Mouse (Mus musculus) kidney, adult 2 months (tissue): ENCODE measurements around the gene Pum2. TPM values are rescaled to one million over a fixed set of nuclear protein-coding genes. Genes with fewer than 3 reads are reported as not detected.
A peak's percentile ranks its signal among the peaks of the same experiment; 100 is the strongest.

Experiments
- DNase-seq: peaks from one replicate; pipeline ENCODE4 v3.0.0; 2021
- H3K27ac ChIP-seq: fragments of 200-500 bp; 2 replicates; pipeline ENCODE4 v1.5.1; 2012; ENCODE audit warnings: low read depth, low read length, control low read depth, inconsistent platforms; ENCODE audit not compliant: insufficient read depth
- H3K27me3 ChIP-seq: fragments of 200-500 bp; replicated peaks from 2 replicates; pipeline ENCODE4 v1.6.1; 2012; ENCODE audit warnings: mild to moderate bottlenecking, moderate library complexity, low read length, inconsistent platforms; ENCODE audit not compliant: control insufficient read depth, insufficient read depth
- H3K36me3 ChIP-seq: fragments of 200-500 bp; 2 replicates; pipeline ENCODE4 v1.6.1; 2012; ENCODE audit warnings: mild to moderate bottlenecking, moderate library complexity, low read length, inconsistent platforms; ENCODE audit not compliant: control insufficient read depth, insufficient read depth
- H3K4me1 ChIP-seq: fragments of 200-500 bp; 2 replicates; pipeline ENCODE4 v1.6.1; 2011; ENCODE audit warnings: low read length; ENCODE audit not compliant: control insufficient read depth, insufficient read depth
- H3K4me3 ChIP-seq: fragments of 200-500 bp; 2 replicates; pipeline ENCODE4 v1.5.1; 2011; ENCODE audit warnings: mild to moderate bottlenecking, low read depth, low read length, control low read depth; ENCODE audit not compliant: insufficient read depth
- CTCF ChIP-seq: fragments of 200-500 bp; conservative IDR thresholded peaks from 2 replicates; pipeline ENCODE4 v1.5.1; 2011; ENCODE audit warnings: low read depth, mild to moderate bottlenecking, control low read depth, low read length, moderate library complexity, mixed read lengths; ENCODE audit not compliant: insufficient read depth, insufficient read length
- POLR2A ChIP-seq: fragments of 200-500 bp; IDR thresholded peaks from one replicate; pipeline ENCODE4 v1.6.1; 2011; ENCODE audit warnings: low read depth, low read length, control low read depth
- WGBS: fragments of 180-500 bp; shearing (Covaris S2); methylation state at CpG from one replicate; pipeline ENCODE4 v1.1.7; 2018; 5-methylcytosine and 5-hydroxymethylcytosine counted together
- polyA plus RNA-seq: library from polyadenylated mRNA; depleted of rRNA; stranded (reverse); fragments of >200 nt; gene quantifications from 2 replicates; pipeline ENCODE4 v1.2.3, GENCODE M21; 2012; rRNA removed

Gene Pum2
- polyA plus RNA-seq, 1 experiment = 42.1 TPM

DNA sequence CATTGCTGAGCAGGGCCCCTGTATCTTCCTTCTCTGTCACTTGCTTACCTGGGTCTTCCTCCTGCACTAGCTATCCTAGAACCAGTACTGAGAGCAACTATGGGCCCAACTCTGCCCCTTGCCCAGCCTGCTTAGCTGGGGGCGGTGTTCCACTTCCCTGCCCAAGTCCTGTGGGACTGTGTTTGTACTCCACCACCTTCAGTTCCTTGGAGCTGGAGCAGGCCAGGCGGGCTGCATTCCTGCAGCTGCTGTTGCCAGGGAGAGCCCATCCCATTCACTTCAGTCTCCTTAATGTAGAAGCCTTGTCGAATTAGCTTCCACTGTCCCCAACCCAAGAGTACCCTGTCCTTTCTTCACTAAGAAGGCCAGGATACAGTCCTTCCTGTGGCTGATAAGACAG lies 114.5 kb downstream of the Pum2 start:
- 71% methylated on average over 3 of the region's 3 CpGs for WGBS
- H3K27ac ChIP-seq = no peak overlapping the region
- no peaks in the 10 kb centered on the region for H3K4me1 ChIP-seq
- DNase-seq = no peak
- no peaks in the 10 kb centered on the region for H3K27me3 ChIP-seq
- H3K36me3 ChIP-seq = no peaks in the 10 kb centered on the region
- no peak overlapping the region for H3K4me3 ChIP-seq
- no peak for TF ChIP-seq CTCF
- TF ChIP-seq POLR2A = no peak

DNA sequence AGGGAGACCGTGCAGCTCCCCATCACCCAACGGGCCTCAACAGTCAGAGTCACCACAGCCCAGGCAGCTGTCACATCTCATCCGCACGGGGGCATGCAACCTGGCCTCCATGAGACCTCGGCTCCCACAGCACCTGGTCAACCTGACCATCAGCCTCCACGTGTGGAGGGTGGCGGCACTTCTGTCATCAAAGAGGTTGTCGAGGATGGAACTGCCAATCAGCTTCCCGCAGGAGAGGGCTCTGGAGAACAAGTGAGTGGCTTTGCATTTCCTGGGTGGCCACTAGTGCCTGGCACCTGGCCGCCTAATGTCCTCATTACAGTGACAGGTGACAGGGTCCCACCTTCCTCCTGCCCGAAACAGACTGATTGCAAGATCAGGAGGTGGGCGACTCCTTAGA lies 116.7 kb downstream of the Pum2 start:
- no peak for DNase-seq
- Histone ChIP-seq H3K36me3 (no peaks in the 10 kb centered on the region), H3K4me3 (no peak overlapping the region), H3K4me1 (no peaks in the 10 kb centered on the region), H3K27me3 (no peaks in the 10 kb centered on the region), H3K27ac (no peak overlapping the region)
- WGBS = 92% methylated on average over 12 of the region's 12 CpGs
- TF ChIP-seq CTCF = no peak
- no peak for TF ChIP-seq POLR2A

DNA sequence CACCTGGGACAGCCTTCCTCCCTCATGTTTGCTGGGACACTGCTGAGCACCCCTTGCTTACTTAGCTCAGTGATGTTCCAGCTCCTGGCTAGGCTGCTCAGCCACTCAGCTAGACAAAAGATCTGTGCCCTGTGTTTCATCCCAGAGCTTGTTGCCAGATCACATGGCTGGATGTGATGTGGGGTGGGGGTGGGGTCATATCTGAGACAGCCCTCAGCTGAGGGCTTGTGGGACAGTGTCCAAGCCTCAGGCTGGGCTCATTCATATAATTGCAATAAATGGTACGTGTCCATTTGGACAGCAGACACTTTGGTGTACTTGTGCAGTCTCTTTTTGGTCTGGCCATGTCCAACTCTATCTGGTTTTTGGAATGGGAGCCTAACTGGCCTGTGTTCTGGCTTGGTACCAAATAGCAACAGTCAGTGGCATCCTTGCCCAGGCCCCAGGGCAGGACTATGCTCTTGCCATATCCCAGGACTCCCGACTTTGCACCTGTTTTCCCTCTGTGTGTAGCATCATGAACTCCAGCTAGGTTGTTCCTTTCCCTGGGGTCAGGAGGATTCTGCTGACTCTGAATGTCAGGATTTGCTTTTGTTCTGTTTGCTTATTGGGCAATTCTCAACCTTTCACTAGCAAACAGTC lies 119.6 kb downstream of the Pum2 start:
- Histone ChIP-seq H3K27ac (no peak overlapping the region), H3K36me3 (no peaks in the 10 kb centered on the region), H3K4me1 (no peaks in the 10 kb centered on the region; the same call in 1 of the 2 replicates), H3K27me3 (no peaks in the 10 kb centered on the region), H3K4me3 (no peak overlapping the region)
- 68% methylated on average over 2 of the region's 2 CpGs for WGBS
- TF ChIP-seq POLR2A (no peak), CTCF (no peak)
- DNase-seq = no peak

DNA sequence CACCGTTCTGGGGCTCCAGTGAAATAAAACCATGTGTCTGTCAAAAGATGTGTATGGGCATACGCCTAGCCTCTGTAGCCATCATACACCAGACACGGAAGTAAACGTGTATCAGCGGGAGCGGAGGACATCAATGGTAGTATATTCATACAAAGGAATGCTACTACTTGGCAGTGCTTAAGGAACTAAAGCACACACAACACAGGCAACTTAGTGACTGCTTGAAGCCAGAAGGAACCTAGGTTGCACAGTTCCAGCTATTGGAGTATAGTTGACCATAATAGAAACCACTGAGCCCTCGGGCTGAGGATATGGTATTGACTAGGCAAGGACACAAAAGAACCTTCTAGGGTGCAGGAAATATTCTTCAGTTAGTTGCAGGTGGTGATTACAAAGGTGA lies 124.0 kb downstream of the Pum2 start:
- Histone ChIP-seq H3K36me3 (no peaks in the 10 kb centered on the region), H3K4me1 (no peaks in the 10 kb centered on the region; the same call in 1 of the 2 replicates), H3K27ac (no peak overlapping the region), H3K4me3 (no peak overlapping the region), H3K27me3 (no peaks in the 10 kb centered on the region)
- 72% methylated on average over 7 of the region's 7 CpGs for WGBS
- DNase-seq = no peak
- TF ChIP-seq CTCF (no peak), POLR2A (no peak)

DNA sequence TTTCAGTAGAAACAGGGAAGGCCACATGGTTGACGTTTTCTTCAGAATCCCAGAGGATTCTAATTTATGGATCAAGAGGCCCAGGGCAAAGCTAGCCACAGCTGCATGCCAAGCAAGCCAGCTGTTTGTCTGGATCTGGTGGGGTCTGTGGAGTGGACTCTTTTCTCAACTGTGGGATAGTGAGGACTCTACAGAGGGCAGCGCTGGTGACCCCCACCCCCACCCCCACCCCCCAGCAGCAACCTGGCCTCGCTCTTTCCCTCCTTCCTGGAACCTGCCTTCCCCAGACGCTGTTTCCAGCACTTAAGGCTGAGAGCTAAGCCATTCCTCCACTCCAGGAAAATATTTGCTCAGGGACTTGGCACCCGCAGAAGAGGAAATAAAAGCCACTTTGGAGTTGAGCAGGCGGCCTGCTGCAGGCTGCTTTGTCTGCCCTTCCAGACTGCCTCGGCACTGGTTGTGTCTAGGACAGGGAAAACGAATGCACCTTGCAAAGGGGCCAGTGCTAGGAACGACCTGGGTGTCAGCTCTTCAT lies 124.6 kb downstream of the Pum2 start:
- no peaks in the 10 kb centered on the region for H3K36me3 ChIP-seq
- no peaks in the 10 kb centered on the region; the same call in 1 of the 2 replicates for H3K4me1 ChIP-seq
- 33% methylated on average over 9 of the region's 9 CpGs for WGBS
- H3K27ac ChIP-seq = peak overlapping the region; percentile 45; the same call in 1 of the 2 replicates
- H3K27me3 ChIP-seq = no peaks in the 10 kb centered on the region
- H3K4me3 ChIP-seq = no peak overlapping the region
- DNase-seq = peak; percentile 46
- TF ChIP-seq CTCF (no peak), POLR2A (no peak)

Other genes with a start within 250 kb of the Pum2 start
- gene Rhob, start 174.1 kb upstream of the Pum2 start, polyA plus RNA-seq = 128 and 145 TPM in 2 replicates
- gene Slc7a15, start 75.1 kb upstream of the Pum2 start, polyA plus RNA-seq = 0.49 and 0.61 TPM in 2 replicates
- gene Sdc1, start 97.2 kb downstream of the Pum2 start, polyA plus RNA-seq = 13.3 and 18.5 TPM in 2 replicates
- gene Laptm4a, start 247.5 kb downstream of the Pum2 start, polyA plus RNA-seq = 256 and 291 TPM in 2 replicates